Mouse (Mus musculus): ENCODE results near the gene Rab11fip4. TPM values are rescaled to one million over a fixed set of nuclear protein-coding genes. Genes with fewer than 3 reads are reported as not detected.
A peak's percentile ranks its signal among the peaks of the same experiment; 100 is the strongest.

Rab11fip4 gene
- polyA plus RNA-seq, 1 experiment from 2014 or later: 1.3 TPM

GRCm38 (mm10) chr11:79678363-79679153 is 87.5 kb downstream of the Rab11fip4 start:
- no peaks in the 10 kb centered on the region for H3K27me3 ChIP-seq (replicated peaks; ENCODE audit: control insufficient read depth, insufficient read depth, low read length)
- no peak for ATAC-seq
- no peak overlapping the region for H3K9ac ChIP-seq (ENCODE audit: low read depth, low read length)
- H3K4me3 ChIP-seq (ENCODE audit: low read length): no peak overlapping the region
- H3K4me1 ChIP-seq (ENCODE audit: control insufficient read depth, insufficient read depth, low read length): no peaks in the 10 kb centered on the region
- H3K36me3 ChIP-seq (ENCODE audit: control insufficient read depth, insufficient read depth, low read length): no peaks in the 10 kb centered on the region
- no peak overlapping the region for H3K4me2 ChIP-seq (ENCODE audit: low read depth, low read length)
- no peaks in the 10 kb centered on the region for H3K9me3 ChIP-seq (ENCODE audit: control insufficient read depth, low read length)
- H3K27ac ChIP-seq (ENCODE audit: low read length): no peak overlapping the region
- WGBS: 87% methylated on average over 20 of the region's 20 CpGs

- H3K4me2 ChIP-seq (ENCODE audit: low read depth, low read length): no peak overlapping the region
- H3K4me3 ChIP-seq (ENCODE audit: low read length): no peak overlapping the region
- H3K27ac ChIP-seq (ENCODE audit: low read length): no peak overlapping the region
- H3K36me3 ChIP-seq (ENCODE audit: control insufficient read depth, insufficient read depth, low read length): no peaks in the 10 kb centered on the region
- WGBS: 82% methylated on average over 5 of the region's 5 CpGs
- no peaks in the 10 kb centered on the region for H3K4me1 ChIP-seq (ENCODE audit: control insufficient read depth, insufficient read depth, low read length)
- no peak overlapping the region for H3K9ac ChIP-seq (ENCODE audit: low read depth, low read length)
- no peaks in the 10 kb centered on the region for H3K9me3 ChIP-seq (ENCODE audit: control insufficient read depth, low read length)
- no peaks in the 10 kb centered on the region for H3K27me3 ChIP-seq (replicated peaks; ENCODE audit: control insufficient read depth, insufficient read depth, low read length)
- ATAC-seq: no peak
Measured at GRCm38 (mm10) chr11:79679929-79680328, 88.9 kb downstream of the Rab11fip4 start.

- no peaks in the 10 kb centered on the region for H3K36me3 ChIP-seq (ENCODE audit: control insufficient read depth, insufficient read depth, low read length)
- no peaks in the 10 kb centered on the region for H3K4me1 ChIP-seq (ENCODE audit: control insufficient read depth, insufficient read depth, low read length)
- no peak overlapping the region for H3K4me2 ChIP-seq (ENCODE audit: low read depth, low read length)
- 91% methylated on average over 11 of the region's 11 CpGs for WGBS
- H3K27me3 ChIP-seq (replicated peaks; ENCODE audit: control insufficient read depth, insufficient read depth, low read length): no peaks in the 10 kb centered on the region
- no peak overlapping the region for H3K9ac ChIP-seq (ENCODE audit: low read depth, low read length)
- no peaks in the 10 kb centered on the region for H3K9me3 ChIP-seq (ENCODE audit: control insufficient read depth, low read length)
- ATAC-seq: no peak
- H3K27ac ChIP-seq (ENCODE audit: low read length): no peak overlapping the region
- H3K4me3 ChIP-seq (ENCODE audit: low read length): no peak overlapping the region
Measured at GRCm38 (mm10) chr11:79680559-79680958, 89.5 kb downstream of the Rab11fip4 start.

GRCm38 (mm10) chr11:79681182-79681581 is 90.2 kb downstream of the Rab11fip4 start:
- Histone ChIP-seq H3K4me3 (ENCODE audit: low read length) (no peak overlapping the region), H3K4me1 (ENCODE audit: control insufficient read depth, insufficient read depth, low read length) (no peaks in the 10 kb centered on the region), H3K4me2 (ENCODE audit: low read depth, low read length) (no peak overlapping the region), H3K9ac (ENCODE audit: low read depth, low read length) (no peak overlapping the region), H3K27ac (ENCODE audit: low read length) (no peak overlapping the region), H3K9me3 (ENCODE audit: control insufficient read depth, low read length) (no peaks in the 10 kb centered on the region), H3K36me3 (ENCODE audit: control insufficient read depth, insufficient read depth, low read length) (no peaks in the 10 kb centered on the region), H3K27me3 (replicated peaks; ENCODE audit: control insufficient read depth, insufficient read depth, low read length) (no peaks in the 10 kb centered on the region)
- ATAC-seq: no peak
- 88% methylated on average over 5 of the region's 5 CpGs for WGBS

- ATAC-seq: no peak
- Histone ChIP-seq H3K4me1 (ENCODE audit: control insufficient read depth, insufficient read depth, low read length) (no peaks in the 10 kb centered on the region), H3K4me2 (ENCODE audit: low read depth, low read length) (no peak overlapping the region), H3K9me3 (ENCODE audit: control insufficient read depth, low read length) (no peaks in the 10 kb centered on the region), H3K4me3 (ENCODE audit: low read length) (no peak overlapping the region), H3K27ac (ENCODE audit: low read length) (no peak overlapping the region), H3K9ac (ENCODE audit: low read depth, low read length) (no peak overlapping the region), H3K27me3 (replicated peaks; ENCODE audit: control insufficient read depth, insufficient read depth, low read length) (no peaks in the 10 kb centered on the region), H3K36me3 (ENCODE audit: control insufficient read depth, insufficient read depth, low read length) (no peaks in the 10 kb centered on the region)
- 51% methylated on average over 3 of the region's 3 CpGs for WGBS
Measured at GRCm38 (mm10) chr11:79681798-79682197, 90.8 kb downstream of the Rab11fip4 start.

- no peaks in the 10 kb centered on the region for H3K27me3 ChIP-seq (replicated peaks; ENCODE audit: control insufficient read depth, insufficient read depth, low read length)
- no peaks in the 10 kb centered on the region for H3K9me3 ChIP-seq (ENCODE audit: control insufficient read depth, low read length)
- no peak overlapping the region for H3K9ac ChIP-seq (ENCODE audit: low read depth, low read length)
- ATAC-seq: no peak
- no peak overlapping the region for H3K4me3 ChIP-seq (ENCODE audit: low read length)
- H3K4me2 ChIP-seq (ENCODE audit: low read depth, low read length): no peak overlapping the region
- no peak overlapping the region for H3K27ac ChIP-seq (ENCODE audit: low read length)
- 86% methylated on average over 11 of the region's 11 CpGs for WGBS
- H3K4me1 ChIP-seq (ENCODE audit: control insufficient read depth, insufficient read depth, low read length): no peaks in the 10 kb centered on the region
- H3K36me3 ChIP-seq (ENCODE audit: control insufficient read depth, insufficient read depth, low read length): no peaks in the 10 kb centered on the region
Measured at GRCm38 (mm10) chr11:79685109-79685508, 94.1 kb downstream of the Rab11fip4 start.

GRCm38 (mm10) chr11:79686501-79687121 is 95.6 kb downstream of the Rab11fip4 start:
- Histone ChIP-seq H3K36me3 (ENCODE audit: control insufficient read depth, insufficient read depth, low read length) (no peaks in the 10 kb centered on the region), H3K9me3 (ENCODE audit: control insufficient read depth, low read length) (no peaks in the 10 kb centered on the region), H3K27me3 (replicated peaks; ENCODE audit: control insufficient read depth, insufficient read depth, low read length) (no peaks in the 10 kb centered on the region), H3K9ac (ENCODE audit: low read depth, low read length) (no peak overlapping the region), H3K4me2 (ENCODE audit: low read depth, low read length) (no peak overlapping the region), H3K27ac (ENCODE audit: low read length) (no peak overlapping the region), H3K4me3 (ENCODE audit: low read length) (no peak overlapping the region), H3K4me1 (ENCODE audit: control insufficient read depth, insufficient read depth, low read length) (no peaks in the 10 kb centered on the region)
- ATAC-seq: peak; percentile 68; the same call in 1 of the 2 replicates
- 69% methylated on average over 26 of the region's 26 CpGs for WGBS

GRCm38 (mm10) chr11:79689916-79690315 is 98.9 kb downstream of the Rab11fip4 start:
- ATAC-seq: no peak
- WGBS: 84% methylated on average over 1 of the region's 1 CpGs
- H3K4me3 ChIP-seq (ENCODE audit: low read length): no peak overlapping the region
- H3K27ac ChIP-seq (ENCODE audit: low read length): no peak overlapping the region
- H3K36me3 ChIP-seq (ENCODE audit: control insufficient read depth, insufficient read depth, low read length): no peaks in the 10 kb centered on the region
- H3K4me2 ChIP-seq (ENCODE audit: low read depth, low read length): no peak overlapping the region
- H3K27me3 ChIP-seq (replicated peaks; ENCODE audit: control insufficient read depth, insufficient read depth, low read length): no peaks in the 10 kb centered on the region
- H3K4me1 ChIP-seq (ENCODE audit: control insufficient read depth, insufficient read depth, low read length): no peaks in the 10 kb centered on the region
- H3K9me3 ChIP-seq (ENCODE audit: control insufficient read depth, low read length): no peaks in the 10 kb centered on the region
- H3K9ac ChIP-seq (ENCODE audit: low read depth, low read length): no peak overlapping the region

GRCm38 (mm10) chr11:79691513-79691912 is 100.5 kb downstream of the Rab11fip4 start:
- Histone ChIP-seq H3K27me3 (replicated peaks; ENCODE audit: control insufficient read depth, insufficient read depth, low read length) (no peaks in the 10 kb centered on the region), H3K36me3 (ENCODE audit: control insufficient read depth, insufficient read depth, low read length) (no peaks in the 10 kb centered on the region), H3K9me3 (ENCODE audit: control insufficient read depth, low read length) (no peaks in the 10 kb centered on the region), H3K4me2 (ENCODE audit: low read depth, low read length) (no peak overlapping the region), H3K4me3 (ENCODE audit: low read length) (no peak overlapping the region), H3K4me1 (ENCODE audit: control insufficient read depth, insufficient read depth, low read length) (no peaks in the 10 kb centered on the region), H3K27ac (ENCODE audit: low read length) (no peak overlapping the region), H3K9ac (ENCODE audit: low read depth, low read length) (no peak overlapping the region)
- 83% methylated on average over 9 of the region's 9 CpGs for WGBS
- no peak for ATAC-seq

Data from intestine, embryonic 16.5 days (tissue).